Mouse (Mus musculus): ENCODE data around the gene Vps18.

Vps18 gene

GRCm38 (mm10) chr2:119344537-119345138 is 56.1 kb downstream of the Vps18 start:
- DNase-seq (ENCODE audit: low spot score) = no peak
